Mouse (Mus musculus) liver, embryonic 13.5 days (tissue): Measurements from ENCODE around the gene 9930022D16Rik. TPM values are rescaled to one million over a fixed set of nuclear protein-coding genes. Genes with fewer than 3 reads are reported as not detected.

ENCODE experiments used
- ATAC-seq: fragments of 200-750 bp; cut with Nextera tagmentation; 2 replicates; pipeline ENCODE4 v1.8.0; 2017; ENCODE audit warnings: low read depth, mild to moderate bottlenecking, moderate number of reproducible peaks, moderate library complexity
- DNase-seq: peaks from one replicate; pipeline ENCODE4 v3.0.0; 2022
- H3K27ac ChIP-seq: fragments of 300-500 bp; sonication (generic); 2 replicates; pipeline ENCODE4 v1.5.1; 2015; ENCODE audit warnings: moderate library complexity, mild to moderate bottlenecking, inconsistent platforms
- H3K27me3 ChIP-seq: fragments of 300-500 bp; sonication (generic); 2 replicates; pipeline ENCODE4 v1.6.1; 2015; ENCODE audit warnings: mild to moderate bottlenecking, inconsistent platforms
- H3K36me3 ChIP-seq: fragments of 300-500 bp; sonication (generic); 2 replicates; pipeline ENCODE4 v1.6.1; 2015; ENCODE audit warnings: mild to moderate bottlenecking, inconsistent platforms
- H3K4me1 ChIP-seq: fragments of 300-500 bp; sonication (generic); replicated peaks from 2 replicates; pipeline ENCODE4 v1.6.1; 2015; ENCODE audit warnings: inconsistent platforms
- H3K4me2 ChIP-seq: fragments of 300-500 bp; sonication (generic); 2 replicates; pipeline ENCODE4 v1.6.1; 2015; ENCODE audit warnings: inconsistent platforms, mild to moderate bottlenecking, moderate library complexity
- H3K4me3 ChIP-seq: fragments of 300-500 bp; sonication (generic); replicated peaks from 2 replicates; pipeline ENCODE4 v1.5.1; 2015; ENCODE audit warnings: mild to moderate bottlenecking, inconsistent platforms
- H3K9ac ChIP-seq: fragments of 300-500 bp; sonication (generic); 2 replicates; pipeline ENCODE4 v1.6.1; 2015; ENCODE audit warnings: mild to moderate bottlenecking, inconsistent platforms
- H3K9me3 ChIP-seq: fragments of 300-500 bp; sonication (generic); replicated peaks from 2 replicates; pipeline ENCODE4 v1.6.1; 2016; ENCODE audit warnings: inconsistent platforms
- WGBS: fragments of 180-500 bp; shearing (Covaris S2); methylation state at CpG from one replicate; pipeline ENCODE4 v1.1.7; 2015; ENCODE audit not compliant: insufficient replicate concordance; 5-methylcytosine and 5-hydroxymethylcytosine counted together
- polyA plus RNA-seq: library from polyadenylated mRNA; unstranded; fragments of >200 nt; fragmentation: Nextera tagmentation; extraction: Ambion mirVana; gene quantifications from 2 replicates; pipeline ENCODE4 v1.2.1, GENCODE M21; 2015

9930022D16Rik gene
- polyA plus RNA-seq, 1 experiment from 2014 or later, result not detected

- Histone ChIP-seq H3K4me1 (peaks cover 49% of the 10 kb centered on the region), H3K36me3 (0 out of 2 replicates have a peak, but pooled peaks cover 2% of the 10 kb centered on the region), H3K27ac (no peak overlapping the region), H3K27me3 (no peaks in the 10 kb centered on the region), H3K9me3 (no peaks in the 10 kb centered on the region), H3K9ac (no peak overlapping the region), H3K4me2 (no peak overlapping the region), H3K4me3 (no peak overlapping the region)
- 85% methylated on average over 8 of the region's 8 CpGs for WGBS
- DNase-seq (no peak), ATAC-seq (no peak)
These were observed 28.4 kb upstream of the 9930022D16Rik start for GRCm38 (mm10) chr11:109385296-109385695.

GRCm38 (mm10) chr11:109389046-109389445 is 24.7 kb upstream of the 9930022D16Rik start:
- Histone ChIP-seq H3K27ac (no peak overlapping the region), H3K9ac (no peak overlapping the region), H3K4me1 (peaks cover 48% of the 10 kb centered on the region), H3K4me2 (no peak overlapping the region), H3K36me3 (peaks cover 19% of the 10 kb centered on the region), H3K9me3 (no peaks in the 10 kb centered on the region), H3K27me3 (no peaks in the 10 kb centered on the region), H3K4me3 (no peak overlapping the region)
- DNase-seq (no peak), ATAC-seq (no peak)
- WGBS, result 88% methylated on average over 5 of the region's 5 CpGs

GRCm38 (mm10) chr11:109391200-109391599 is 22.5 kb upstream of the 9930022D16Rik start:
- no peak overlapping the region for H3K9ac ChIP-seq
- H3K4me2 ChIP-seq, result no peak overlapping the region
- ATAC-seq (no peak), DNase-seq (no peak)
- H3K4me3 ChIP-seq, result no peak overlapping the region
- no peaks in the 10 kb centered on the region for H3K27me3 ChIP-seq
- no peak overlapping the region for H3K27ac ChIP-seq
- H3K36me3 ChIP-seq, result peaks cover 26% of the 10 kb centered on the region
- H3K4me1 ChIP-seq, result peaks cover 37% of the 10 kb centered on the region
- no peaks in the 10 kb centered on the region for H3K9me3 ChIP-seq
- WGBS, result 90% methylated on average over 7 of the region's 7 CpGs

GRCm38 (mm10) chr11:109391760-109392159 is 22.0 kb upstream of the 9930022D16Rik start:
- 0 out of 2 replicates have a peak overlapping the region, but pooled peaks have one; percentile 8 for H3K27ac ChIP-seq
- H3K36me3 ChIP-seq, result peaks cover 31% of the 10 kb centered on the region
- H3K9me3 ChIP-seq, result no peaks in the 10 kb centered on the region
- no peak overlapping the region for H3K4me2 ChIP-seq
- no peaks in the 10 kb centered on the region for H3K27me3 ChIP-seq
- H3K4me1 ChIP-seq, result peaks cover 35% of the 10 kb centered on the region
- DNase-seq (no peak), ATAC-seq (no peak)
- H3K4me3 ChIP-seq, result no peak overlapping the region
- 65% methylated on average over 7 of the region's 7 CpGs for WGBS
- H3K9ac ChIP-seq, result no peak overlapping the region

- H3K9ac ChIP-seq, result no peak overlapping the region
- no peak overlapping the region for H3K4me2 ChIP-seq
- H3K4me3 ChIP-seq, result no peak overlapping the region
- peaks cover 27% of the 10 kb centered on the region for H3K4me1 ChIP-seq
- WGBS, result 87% methylated on average over 9 of the region's 9 CpGs
- DNase-seq (no peak), ATAC-seq (no peak)
- H3K36me3 ChIP-seq, result peaks cover 38% of the 10 kb centered on the region
- no peaks in the 10 kb centered on the region for H3K9me3 ChIP-seq
- no peaks in the 10 kb centered on the region for H3K27me3 ChIP-seq
- H3K27ac ChIP-seq, result no peak overlapping the region
These were observed 21.1 kb upstream of the 9930022D16Rik start for GRCm38 (mm10) chr11:109392601-109393000.

- H3K27ac ChIP-seq, result no peak overlapping the region
- no peak overlapping the region for H3K4me2 ChIP-seq
- H3K9me3 ChIP-seq, result no peaks in the 10 kb centered on the region
- H3K4me1 ChIP-seq, result peaks cover 16% of the 10 kb centered on the region; the same call in 1 of the 2 replicates
- 81% methylated on average over 9 of the region's 9 CpGs for WGBS
- H3K4me3 ChIP-seq, result no peak overlapping the region
- ATAC-seq (no peak), DNase-seq (no peak)
- no peaks in the 10 kb centered on the region for H3K27me3 ChIP-seq
- no peak overlapping the region for H3K9ac ChIP-seq
- H3K36me3 ChIP-seq, result peaks cover 45% of the 10 kb centered on the region
These were observed 19.0 kb upstream of the 9930022D16Rik start for GRCm38 (mm10) chr11:109394758-109395157.

GRCm38 (mm10) chr11:109395291-109395690 is 18.4 kb upstream of the 9930022D16Rik start:
- Histone ChIP-seq H3K4me2 (no peak overlapping the region), H3K9me3 (no peaks in the 10 kb centered on the region), H3K27me3 (no peaks in the 10 kb centered on the region), H3K4me1 (peaks cover 16% of the 10 kb centered on the region; the same call in 1 of the 2 replicates), H3K27ac (no peak overlapping the region), H3K9ac (no peak overlapping the region), H3K4me3 (no peak overlapping the region), H3K36me3 (peaks cover 45% of the 10 kb centered on the region)
- 88% methylated on average over 9 of the region's 9 CpGs for WGBS
- no peak for ATAC-seq
- no peak for DNase-seq

- no peak for DNase-seq
- H3K27ac ChIP-seq, result no peak overlapping the region
- ATAC-seq, result no peak
- H3K36me3 ChIP-seq, result no peaks in the 10 kb centered on the region
- H3K4me3 ChIP-seq, result no peak overlapping the region
- H3K4me1 ChIP-seq, result no peaks in the 10 kb centered on the region
- no peaks in the 10 kb centered on the region for H3K9me3 ChIP-seq
- H3K27me3 ChIP-seq, result no peaks in the 10 kb centered on the region
- H3K4me2 ChIP-seq, result no peak overlapping the region
- 69% methylated on average over 5 of the region's 5 CpGs for WGBS
- H3K9ac ChIP-seq, result no peak overlapping the region
These were observed 7.3 kb upstream of the 9930022D16Rik start for GRCm38 (mm10) chr11:109406431-109406830.

- Histone ChIP-seq H3K4me1 (no peaks in the 10 kb centered on the region), H3K27ac (no peak overlapping the region), H3K27me3 (no peaks in the 10 kb centered on the region), H3K4me2 (no peak overlapping the region), H3K4me3 (no peak overlapping the region), H3K36me3 (no peaks in the 10 kb centered on the region), H3K9ac (no peak overlapping the region), H3K9me3 (no peaks in the 10 kb centered on the region)
- no peak for DNase-seq
- ATAC-seq, result no peak
- 81% methylated on average over 15 of the region's 15 CpGs for WGBS
These were observed 3.3 kb upstream of the 9930022D16Rik start for GRCm38 (mm10) chr11:109410197-109410980.

- DNase-seq, result no peak
- H3K27ac ChIP-seq, result no peak overlapping the region
- no peaks in the 10 kb centered on the region for H3K27me3 ChIP-seq
- no peaks in the 10 kb centered on the region for H3K9me3 ChIP-seq
- ATAC-seq, result no peak
- H3K4me2 ChIP-seq, result no peak overlapping the region
- no peaks in the 10 kb centered on the region for H3K36me3 ChIP-seq
- WGBS, result 73% methylated on average over 5 of the region's 5 CpGs
- H3K9ac ChIP-seq, result no peak overlapping the region
- no peak overlapping the region for H3K4me3 ChIP-seq
- peaks cover 1% of the 10 kb centered on the region for H3K4me1 ChIP-seq
These were observed 1.1 kb downstream of the 9930022D16Rik start for GRCm38 (mm10) chr11:109414802-109415201.

GRCm38 (mm10) chr11:109416709-109417420 is 3.1 kb downstream of the 9930022D16Rik start:
- Histone ChIP-seq H3K27me3 (no peaks in the 10 kb centered on the region), H3K27ac (no peak overlapping the region), H3K4me2 (no peak overlapping the region), H3K9me3 (no peaks in the 10 kb centered on the region), H3K4me1 (peaks cover 8% of the 10 kb centered on the region), H3K4me3 (no peak overlapping the region), H3K36me3 (no peaks in the 10 kb centered on the region), H3K9ac (no peak overlapping the region)
- no peak for DNase-seq
- ATAC-seq, result no peak
- 63% methylated on average over 8 of the region's 8 CpGs for WGBS
